Mouse (Mus musculus): ENCODE measurements at regions not wholly inside any gene's neighbourhood (a gene's known extent, or its start where the extent isn't known, plus 50 kb on each side); places are given as distances from the start of the nearest gene placed in this dataset.

- no peak overlapping the region for H3K9ac ChIP-seq (replicated peaks)
- ATAC-seq (ENCODE audit: low FRiP score, low read depth): no peak
Observed at GRCm38 (mm10) chr8:87197867-87198536, 274.4 kb downstream of the Cbln1 start.

GRCm38 (mm10) chr8:87197000-87197399, 275.4 kb downstream of the Cbln1 start:
- no peak for ATAC-seq (ENCODE audit: low FRiP score, low read depth)
- Histone ChIP-seq H3K4me3 (no peak overlapping the region), H3K4me1 (peaks cover 26% of the 10 kb centered on the region), H3K27me3 (peaks cover 7% of the 10 kb centered on the region; the same call in 1 of the 2 replicates), H3K9ac (replicated peaks) (no peak overlapping the region), H3K4me2 (replicated peaks) (no peak overlapping the region), H3K36me3 (no peaks in the 10 kb centered on the region), H3K9me3 (no peaks in the 10 kb centered on the region), H3K27ac (replicated peaks) (no peak overlapping the region)
- 87% methylated on average over 5 of the region's 5 CpGs for WGBS

More at GRCm38 (mm10) chr8:87197867-87198536, 274.4 kb downstream of the Cbln1 start:
- 68% methylated on average over 8 of the region's 8 CpGs for WGBS
- Histone ChIP-seq H3K4me1 (peaks cover 26% of the 10 kb centered on the region), H3K27ac (replicated peaks) (no peak overlapping the region), H3K9me3 (no peaks in the 10 kb centered on the region), H3K27me3 (peaks cover 7% of the 10 kb centered on the region; the same call in 1 of the 2 replicates), H3K4me3 (no peak overlapping the region), H3K36me3 (no peaks in the 10 kb centered on the region), H3K4me2 (replicated peaks) (no peak overlapping the region)

DNA sequence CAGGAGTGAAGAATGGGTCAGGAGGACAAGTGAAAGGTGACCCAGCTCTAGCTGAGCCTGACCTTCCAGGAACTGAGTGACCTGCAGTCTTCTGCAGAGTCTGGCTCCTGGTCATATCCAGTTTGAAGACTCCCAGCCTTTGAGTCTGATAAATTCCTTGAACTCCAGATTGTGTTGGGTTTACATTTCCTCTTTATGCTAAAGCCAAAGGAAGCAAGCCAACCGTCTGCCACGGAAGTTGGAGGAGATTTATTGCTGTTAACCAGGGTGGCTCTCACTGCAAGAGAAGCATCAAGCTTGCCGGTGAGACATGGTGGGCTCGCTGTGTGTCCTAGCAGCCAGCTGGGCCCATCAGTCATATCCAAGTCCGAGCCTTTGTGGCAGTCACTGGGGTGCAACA, 276.4 kb downstream of the Cbln1 start:
- Histone ChIP-seq H3K9ac (replicated peaks) (no peak overlapping the region), H3K4me1 (peaks cover 26% of the 10 kb centered on the region), H3K9me3 (no peaks in the 10 kb centered on the region), H3K4me2 (replicated peaks) (no peak overlapping the region), H3K27ac (replicated peaks) (no peak overlapping the region), H3K4me3 (no peak overlapping the region), H3K27me3 (peaks cover 7% of the 10 kb centered on the region; the same call in 1 of the 2 replicates), H3K36me3 (no peaks in the 10 kb centered on the region)
- ATAC-seq (ENCODE audit: low FRiP score, low read depth): no peak
- WGBS: 91% methylated on average over 5 of the region's 5 CpGs

DNA sequence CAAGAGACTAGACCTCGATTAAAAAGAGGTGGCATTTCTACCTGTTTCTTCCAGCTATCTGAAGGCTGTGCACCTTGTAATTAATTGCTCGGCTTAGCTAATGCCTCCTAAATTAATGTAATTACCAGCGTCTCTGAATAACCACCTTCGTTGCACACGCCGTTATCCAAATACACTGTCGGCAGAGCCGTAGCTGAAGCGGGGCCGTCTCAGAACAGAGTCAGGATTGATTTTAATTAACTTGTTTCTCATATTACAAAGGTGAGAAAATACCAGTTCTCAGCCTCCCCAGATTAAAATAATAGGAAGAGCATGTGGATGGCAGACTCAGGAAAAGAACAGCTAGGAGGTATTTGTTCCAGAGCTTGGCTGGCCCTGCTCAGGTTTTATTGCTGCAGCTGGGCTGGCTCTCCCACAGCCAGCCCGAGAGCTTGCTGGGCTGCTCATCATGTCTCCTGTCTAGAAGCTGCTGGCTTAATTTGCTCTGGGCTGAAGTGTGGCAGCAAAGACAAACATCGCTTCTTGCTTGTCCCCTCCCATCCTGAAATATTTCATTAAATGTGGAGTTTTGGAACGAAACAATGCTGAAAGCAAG, 282.5 kb downstream of the Cbln1 start:
- no peaks in the 10 kb centered on the region for H3K4me1 ChIP-seq
- 78% methylated on average over 13 of the region's 13 CpGs for WGBS
- no peak overlapping the region for H3K4me2 ChIP-seq (replicated peaks)
- no peaks in the 10 kb centered on the region for H3K9me3 ChIP-seq
- H3K36me3 ChIP-seq: no peaks in the 10 kb centered on the region
- H3K27me3 ChIP-seq: no peaks in the 10 kb centered on the region
- no peak for ATAC-seq (ENCODE audit: low FRiP score, low read depth)
- H3K9ac ChIP-seq (replicated peaks): no peak overlapping the region
- H3K4me3 ChIP-seq: no peak overlapping the region
- H3K27ac ChIP-seq (replicated peaks): no peak overlapping the region

DNA sequence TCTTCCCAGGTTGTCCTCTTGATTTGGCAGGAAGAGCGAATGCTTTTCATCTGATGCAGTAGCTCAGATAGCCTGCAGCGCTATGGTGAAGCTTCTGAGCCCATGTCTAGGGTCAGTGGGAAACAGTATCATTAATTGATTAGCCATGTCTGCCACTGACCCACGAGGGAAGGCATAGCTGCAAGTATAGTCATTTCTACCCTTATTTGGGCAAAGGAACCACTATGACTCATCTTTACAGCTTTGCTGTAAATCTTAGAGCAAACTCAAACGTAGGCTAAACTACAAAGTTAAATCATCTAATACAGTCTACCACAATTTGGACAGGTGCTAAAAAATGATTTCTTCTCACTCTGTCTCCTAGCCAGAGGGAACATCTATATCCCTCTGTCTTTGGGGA, 289.5 kb downstream of the Cbln1 start:
- Histone ChIP-seq H3K4me3 (no peak overlapping the region), H3K27me3 (no peaks in the 10 kb centered on the region), H3K9ac (replicated peaks) (no peak overlapping the region), H3K36me3 (no peaks in the 10 kb centered on the region), H3K4me2 (replicated peaks) (no peak overlapping the region), H3K9me3 (no peaks in the 10 kb centered on the region), H3K4me1 (no peaks in the 10 kb centered on the region), H3K27ac (replicated peaks) (no peak overlapping the region)
- ATAC-seq (ENCODE audit: low FRiP score, low read depth): no peak
- 83% methylated on average over 4 of the region's 4 CpGs for WGBS

GRCm38 (mm10) chr8:87178561-87178960, 293.5 kb upstream of the N4bp1 start:
- no peak for ATAC-seq (ENCODE audit: low FRiP score, low read depth)
- Histone ChIP-seq H3K9me3 (no peaks in the 10 kb centered on the region), H3K36me3 (no peaks in the 10 kb centered on the region), H3K27me3 (no peaks in the 10 kb centered on the region), H3K4me3 (no peak overlapping the region), H3K27ac (replicated peaks) (no peak overlapping the region), H3K4me2 (replicated peaks) (no peak overlapping the region), H3K9ac (replicated peaks) (no peak overlapping the region), H3K4me1 (no peaks in the 10 kb centered on the region)
- 84% methylated on average over 4 of the region's 4 CpGs for WGBS

GRCm38 (mm10) chr8:87177620-87178019, 292.6 kb upstream of the N4bp1 start:
- no peak overlapping the region for H3K4me3 ChIP-seq
- no peak overlapping the region for H3K4me2 ChIP-seq (replicated peaks)
- no peaks in the 10 kb centered on the region for H3K4me1 ChIP-seq
- no peaks in the 10 kb centered on the region for H3K9me3 ChIP-seq
- 88% methylated on average over 6 of the region's 6 CpGs for WGBS
- H3K27me3 ChIP-seq: no peaks in the 10 kb centered on the region
- H3K27ac ChIP-seq (replicated peaks): no peak overlapping the region
- H3K9ac ChIP-seq (replicated peaks): no peak overlapping the region
- no peak for ATAC-seq (ENCODE audit: low FRiP score, low read depth)
- H3K36me3 ChIP-seq: no peaks in the 10 kb centered on the region

DNA sequence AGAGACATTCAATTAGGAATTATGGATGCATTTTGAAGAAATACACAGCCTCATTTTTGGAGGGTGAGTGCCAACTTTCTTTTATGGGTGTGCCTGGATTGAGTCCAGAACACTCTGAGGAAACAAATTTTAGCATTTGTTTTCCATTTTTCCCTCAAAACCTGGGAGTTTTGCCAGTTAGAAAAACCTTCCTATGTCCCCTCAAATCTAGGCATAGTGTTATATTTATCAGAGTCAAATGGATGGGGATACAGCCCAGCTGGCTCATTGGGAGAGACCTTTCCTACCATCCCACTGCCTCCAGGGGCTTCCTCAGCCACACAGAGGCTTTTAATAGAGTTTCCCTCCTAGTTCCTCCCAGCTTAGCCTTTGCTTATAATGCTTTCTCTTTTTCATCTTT, 290.0 kb upstream of the N4bp1 start:
- Histone ChIP-seq H3K9me3 (no peaks in the 10 kb centered on the region), H3K4me1 (no peaks in the 10 kb centered on the region), H3K4me3 (no peak overlapping the region), H3K27ac (replicated peaks) (no peak overlapping the region), H3K36me3 (no peaks in the 10 kb centered on the region), H3K9ac (replicated peaks) (no peak overlapping the region), H3K27me3 (no peaks in the 10 kb centered on the region), H3K4me2 (replicated peaks) (no peak overlapping the region)
- no peak for ATAC-seq (ENCODE audit: low FRiP score, low read depth)

GRCm38 (mm10) chr8:87173720-87174119, 288.7 kb upstream of the N4bp1 start:
- H3K4me3 ChIP-seq: no peak overlapping the region
- no peaks in the 10 kb centered on the region for H3K36me3 ChIP-seq
- no peak for ATAC-seq (ENCODE audit: low FRiP score, low read depth)

GRCm38 (mm10) chr8:87166771-87167170, 281.7 kb upstream of the N4bp1 start:
- Histone ChIP-seq H3K9ac (replicated peaks) (no peak overlapping the region), H3K4me3 (no peak overlapping the region), H3K27me3 (peaks cover 10% of the 10 kb centered on the region; the same call in 1 of the 2 replicates), H3K9me3 (no peaks in the 10 kb centered on the region), H3K4me2 (replicated peaks) (no peak overlapping the region), H3K36me3 (no peaks in the 10 kb centered on the region), H3K27ac (replicated peaks) (no peak overlapping the region), H3K4me1 (no peaks in the 10 kb centered on the region)
- 85% methylated on average over 1 of the region's 1 CpGs for WGBS
- ATAC-seq (ENCODE audit: low FRiP score, low read depth): no peak

More at GRCm38 (mm10) chr8:87173720-87174119, 288.7 kb upstream of the N4bp1 start:
- Histone ChIP-seq H3K4me2 (replicated peaks) (no peak overlapping the region), H3K27me3 (no peaks in the 10 kb centered on the region), H3K9me3 (no peaks in the 10 kb centered on the region), H3K9ac (replicated peaks) (no peak overlapping the region), H3K4me1 (no peaks in the 10 kb centered on the region), H3K27ac (replicated peaks) (no peak overlapping the region)

DNA sequence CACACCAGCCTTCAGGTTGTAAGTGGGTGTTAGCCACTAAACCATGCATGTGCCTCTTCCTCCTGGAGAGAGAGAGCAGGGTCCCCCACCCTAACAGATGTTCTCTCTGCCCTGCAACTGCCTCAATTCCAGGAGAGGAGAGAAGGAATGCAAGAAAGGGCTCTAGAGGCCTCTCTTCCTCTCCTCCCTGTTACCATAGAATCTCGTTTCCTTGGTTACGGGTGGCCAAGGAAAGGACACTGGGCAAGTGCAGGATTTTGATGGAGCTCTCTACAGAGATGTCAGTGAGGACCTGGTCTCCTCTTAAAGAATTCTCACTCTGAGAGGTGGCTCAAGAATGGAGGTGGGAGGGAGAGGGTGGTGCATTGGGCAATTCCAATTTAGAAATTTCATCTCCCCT, 275.4 kb upstream of the N4bp1 start:
- no peak overlapping the region for H3K27ac ChIP-seq (replicated peaks)
- H3K36me3 ChIP-seq: no peaks in the 10 kb centered on the region

DNA sequence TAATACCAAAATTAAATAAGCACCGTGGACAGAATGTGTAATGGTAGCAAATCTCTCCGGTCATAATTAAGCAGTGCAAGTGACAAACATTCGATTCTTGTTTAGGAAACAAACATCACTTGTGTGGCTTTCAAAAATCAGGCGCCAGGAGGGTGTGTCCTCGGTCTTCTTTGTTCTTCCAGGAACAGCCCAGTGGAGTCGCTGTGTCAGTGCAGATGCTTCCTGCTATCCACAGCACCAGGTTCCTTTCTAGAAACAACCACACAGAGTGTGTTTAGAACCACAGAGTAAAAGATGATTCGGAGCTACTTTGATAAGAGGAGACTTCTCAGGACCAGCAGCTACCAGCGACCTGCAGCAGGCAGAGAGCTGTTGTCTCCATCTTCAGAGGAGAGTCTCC, 273.3 kb upstream of the N4bp1 start:
- H3K27ac ChIP-seq (replicated peaks): no peak overlapping the region
- H3K27me3 ChIP-seq: peaks cover 18% of the 10 kb centered on the region

More for the DNA sequence above, 275.4 kb upstream of the N4bp1 start:
- WGBS: 60% methylated on average over 2 of the region's 2 CpGs
- ATAC-seq (ENCODE audit: low FRiP score, low read depth): no peak
- no peak overlapping the region for H3K9ac ChIP-seq (replicated peaks)
- H3K27me3 ChIP-seq: peaks cover 18% of the 10 kb centered on the region; the same call in 1 of the 2 replicates
- H3K4me2 ChIP-seq (replicated peaks): no peak overlapping the region
- peaks cover 16% of the 10 kb centered on the region for H3K4me1 ChIP-seq
- no peak overlapping the region for H3K4me3 ChIP-seq
- H3K9me3 ChIP-seq: no peaks in the 10 kb centered on the region

More for the DNA sequence above, 273.3 kb upstream of the N4bp1 start:
- no peak overlapping the region for H3K9ac ChIP-seq (replicated peaks)
- no peak for ATAC-seq (ENCODE audit: low FRiP score, low read depth)
- no peak overlapping the region for H3K4me3 ChIP-seq
- peaks cover 17% of the 10 kb centered on the region for H3K4me1 ChIP-seq
- H3K36me3 ChIP-seq: no peaks in the 10 kb centered on the region
- H3K4me2 ChIP-seq (replicated peaks): no peak overlapping the region
- no peaks in the 10 kb centered on the region for H3K9me3 ChIP-seq
- WGBS: 43% methylated on average over 8 of the region's 8 CpGs

Measured in midbrain, embryonic 12.5 days (tissue).